Mouse (Mus musculus) erythroblast, embryonic 14.5 days (primary cell): ENCODE data around the gene Syt12.

Source experiments
- GATA1 ChIP-seq: IDR thresholded peaks from 2 replicates; pipeline ENCODE4 v1.6.1; 2012; ENCODE audit warnings: low read length, inconsistent platforms, mixed read lengths
- TAL1 ChIP-seq: IDR thresholded peaks from 3 replicates; pipeline ENCODE4 v1.6.1; 2012; ENCODE audit warnings: low read length, inconsistent platforms, mixed read lengths

- TF ChIP-seq GATA1 (no peak), TAL1 (no peak)
Observed at GRCm38 (mm10) chr19:4485006-4485405, 7.8 kb upstream of the Syt12 start.
